Mouse (Mus musculus): Measurements from ENCODE around the gene Vat1l. TPM values are rescaled to one million over a fixed set of nuclear protein-coding genes. Genes with fewer than 3 reads are reported as not detected.

Gene Vat1l
- polyA plus RNA-seq (2014; fragmentation: Nextera tagmentation; extraction: Ambion mirVana): 15.0 and 16.1 TPM in 2 replicates

DNA sequence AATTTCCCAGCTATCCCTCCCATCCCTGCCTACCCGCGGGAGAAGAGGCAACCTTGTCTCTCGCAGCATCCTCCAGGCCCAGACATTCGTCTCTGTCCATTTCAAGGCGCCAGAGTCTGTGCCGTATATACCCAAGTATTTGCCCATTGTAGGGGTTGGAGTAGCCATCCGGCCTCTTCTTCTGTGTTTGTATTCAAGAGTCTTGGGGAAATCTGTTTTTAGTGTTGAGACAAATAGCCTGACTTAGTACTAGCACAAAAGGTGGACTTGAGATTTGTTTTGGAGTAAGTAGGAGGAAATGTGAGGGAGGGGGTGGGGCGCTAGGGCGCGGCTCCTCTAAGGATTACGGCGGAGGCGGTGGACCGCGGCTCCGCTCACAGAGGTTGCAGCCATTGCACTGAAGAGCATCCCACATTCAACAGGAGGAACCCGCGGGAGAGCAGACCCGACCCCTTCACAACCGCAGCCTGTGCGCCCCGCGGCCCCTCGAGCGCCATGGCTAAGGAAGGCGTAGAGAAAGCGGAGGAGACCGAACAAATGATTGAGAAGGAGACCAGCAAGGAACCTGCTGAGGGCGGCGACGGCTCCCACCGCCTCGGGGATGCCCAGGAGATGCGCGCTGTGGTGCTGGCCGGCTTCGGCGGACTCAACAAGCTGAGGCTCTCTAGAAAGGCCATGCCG, at the start of gene Vat1l:
Gene Vat1l (plus strand): TSS at position 392 of the 681 bp plus-strand sequence.
- ATAC-seq (ENCODE audit: low FRiP score) (peak; percentile 89), DNase-seq (ENCODE audit: low spot score, missing footprints) (peak; percentile 97)
- WGBS: under 1% methylated on average over 39 of the region's 39 CpGs
- H3K9ac ChIP-seq (ENCODE audit: low read length): peak within 1 kb of the TSS; percentile 75
- no peaks in the 10 kb centered on the region for H3K9me3 ChIP-seq (ENCODE audit: control insufficient read depth, low read length)
- H3K36me3 ChIP-seq (ENCODE audit: control insufficient read depth, insufficient read depth, low read length): no peaks in the 10 kb centered on the region
- H3K27ac ChIP-seq (ENCODE audit: low read depth, low read length): no peak within 1 kb of the TSS
- no peaks in the 10 kb centered on the region for H3K27me3 ChIP-seq (ENCODE audit: control insufficient read depth, insufficient read depth, low read length)
- H3K4me2 ChIP-seq: peak within 1 kb of the TSS; percentile 93
- peaks cover 24% of the 10 kb centered on the region for H3K4me1 ChIP-seq (ENCODE audit: control insufficient read depth, insufficient read depth, low read length)
- H3K4me3 ChIP-seq (ENCODE audit: low read depth, low read length): peak within 1 kb of the TSS; percentile 68

DNA sequence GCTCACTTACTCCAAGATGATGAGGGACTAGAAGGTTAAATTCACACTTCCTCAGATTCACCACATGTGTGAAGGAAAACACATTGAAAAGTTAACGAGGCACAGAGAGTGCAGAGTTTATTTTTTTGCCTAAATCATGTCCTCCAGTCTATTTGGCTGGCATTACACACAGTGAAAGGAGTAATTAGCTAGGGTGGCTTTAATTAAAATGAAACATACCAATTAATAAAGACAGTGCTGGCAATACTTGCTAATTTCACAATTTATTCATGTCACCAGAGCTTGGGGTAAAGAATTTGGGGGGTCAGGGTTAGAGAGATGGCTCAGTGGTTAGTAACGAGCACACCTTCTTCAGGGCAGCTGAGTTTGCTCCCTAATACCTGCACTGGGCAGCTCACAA, 46.8 kb upstream of the Vat1l start:
- Histone ChIP-seq H3K27ac (ENCODE audit: low read depth, low read length) (no peak overlapping the region), H3K4me2 (no peak overlapping the region), H3K4me1 (ENCODE audit: control insufficient read depth, insufficient read depth, low read length) (no peaks in the 10 kb centered on the region), H3K9ac (ENCODE audit: low read length) (no peak overlapping the region), H3K9me3 (ENCODE audit: control insufficient read depth, low read length) (no peaks in the 10 kb centered on the region), H3K27me3 (ENCODE audit: control insufficient read depth, insufficient read depth, low read length) (no peaks in the 10 kb centered on the region), H3K4me3 (ENCODE audit: low read depth, low read length) (no peak overlapping the region), H3K36me3 (ENCODE audit: control insufficient read depth, insufficient read depth, low read length) (no peaks in the 10 kb centered on the region)
- ATAC-seq (ENCODE audit: low FRiP score): no peak
- DNase-seq (ENCODE audit: low spot score, missing footprints): no peak
- 77% methylated on average over 2 of the region's 2 CpGs for WGBS

DNA sequence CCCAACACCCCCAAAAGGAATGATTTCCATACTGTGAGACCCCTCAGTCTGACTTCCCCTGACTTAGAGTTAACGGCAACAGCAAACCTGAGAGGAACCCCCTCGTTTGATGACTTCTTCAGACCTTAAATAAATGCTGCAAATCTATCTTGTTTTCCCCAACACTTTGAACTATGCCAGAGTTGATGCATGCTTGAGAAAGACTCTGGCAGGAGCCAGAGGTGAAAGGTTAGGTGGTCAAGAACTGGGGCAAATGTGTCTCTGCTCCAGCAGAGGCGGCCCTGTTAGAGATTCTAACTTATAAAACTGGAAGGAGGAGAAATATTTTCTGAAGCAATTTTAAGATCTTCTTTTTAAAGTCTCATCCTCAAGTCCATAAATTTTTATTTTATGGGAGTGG, 45.7 kb upstream of the Vat1l start:
- Histone ChIP-seq H3K9ac (ENCODE audit: low read length) (no peak overlapping the region), H3K27ac (ENCODE audit: low read depth, low read length) (no peak overlapping the region), H3K4me2 (no peak overlapping the region), H3K4me1 (ENCODE audit: control insufficient read depth, insufficient read depth, low read length) (no peaks in the 10 kb centered on the region; the same call in 1 of the 2 replicates), H3K4me3 (ENCODE audit: low read depth, low read length) (no peak overlapping the region), H3K9me3 (ENCODE audit: control insufficient read depth, low read length) (no peaks in the 10 kb centered on the region), H3K36me3 (ENCODE audit: control insufficient read depth, insufficient read depth, low read length) (no peaks in the 10 kb centered on the region), H3K27me3 (ENCODE audit: control insufficient read depth, insufficient read depth, low read length) (no peaks in the 10 kb centered on the region)
- DNase-seq (ENCODE audit: low spot score, missing footprints) (no peak), ATAC-seq (ENCODE audit: low FRiP score) (no peak)
- WGBS: 89% methylated on average over 3 of the region's 3 CpGs

DNA sequence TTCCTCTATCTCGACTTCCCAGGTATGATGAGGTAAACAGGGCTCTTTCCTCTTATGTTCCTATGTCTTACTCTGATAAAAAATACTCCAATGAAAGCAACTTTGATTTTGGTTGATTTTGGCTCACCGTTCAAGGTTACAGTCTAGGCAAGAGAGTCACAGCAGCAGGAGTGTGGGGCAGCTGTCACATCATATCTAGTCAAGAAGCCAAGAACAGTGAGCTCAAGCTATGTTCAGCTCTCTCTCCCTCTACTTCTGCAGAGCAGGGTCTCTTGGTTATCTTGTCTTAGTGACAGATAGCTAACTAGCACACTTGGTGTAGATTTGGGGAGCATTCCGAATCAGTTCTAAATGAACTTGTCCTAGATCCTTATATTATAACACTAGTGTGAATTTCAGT, 41.5 kb upstream of the Vat1l start:
- Histone ChIP-seq H3K9ac (ENCODE audit: low read length) (no peak overlapping the region), H3K4me3 (ENCODE audit: low read depth, low read length) (no peak overlapping the region), H3K27me3 (ENCODE audit: control insufficient read depth, insufficient read depth, low read length) (no peaks in the 10 kb centered on the region), H3K27ac (ENCODE audit: low read depth, low read length) (no peak overlapping the region), H3K4me1 (ENCODE audit: control insufficient read depth, insufficient read depth, low read length) (peaks cover 2% of the 10 kb centered on the region; the same call in 1 of the 2 replicates), H3K9me3 (ENCODE audit: control insufficient read depth, low read length) (no peaks in the 10 kb centered on the region), H3K4me2 (no peak overlapping the region), H3K36me3 (ENCODE audit: control insufficient read depth, insufficient read depth, low read length) (no peaks in the 10 kb centered on the region)
- ATAC-seq (ENCODE audit: low FRiP score) (no peak), DNase-seq (ENCODE audit: low spot score, missing footprints) (no peak)
- 88% methylated on average over 3 of the region's 3 CpGs for WGBS

DNA sequence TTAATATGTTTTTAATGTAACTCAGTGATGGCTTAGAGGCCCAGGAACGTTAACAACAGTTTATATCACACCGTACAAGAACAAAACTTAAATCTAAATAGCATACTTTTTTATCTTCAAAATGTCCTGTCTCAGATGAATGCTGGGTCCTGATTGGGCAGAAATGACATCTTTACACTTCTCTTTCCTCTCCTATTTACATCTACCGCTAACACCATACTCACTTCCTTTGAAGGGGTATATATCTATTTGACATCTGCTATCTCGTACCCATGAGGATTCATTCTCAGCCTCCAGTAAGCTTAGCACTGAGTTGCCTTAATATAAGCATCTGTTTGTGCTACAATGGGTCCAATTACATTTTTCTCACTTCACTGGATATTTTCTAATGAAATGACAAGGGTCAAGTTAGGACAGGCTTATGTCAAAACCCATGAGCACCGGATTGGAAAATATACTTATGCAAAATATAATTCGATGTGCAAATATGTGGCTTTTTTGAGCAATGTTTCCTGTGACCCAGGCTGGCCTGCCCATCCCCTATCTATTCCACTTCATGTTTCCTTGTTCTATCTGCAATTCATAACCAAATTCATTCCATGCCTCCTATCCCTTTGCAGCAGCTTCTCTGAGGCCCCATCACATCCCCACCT, 40.8 kb upstream of the Vat1l start:
- H3K4me1 ChIP-seq (ENCODE audit: control insufficient read depth, insufficient read depth, low read length): peaks cover 2% of the 10 kb centered on the region; the same call in 1 of the 2 replicates
- H3K9ac ChIP-seq (ENCODE audit: low read length): no peak overlapping the region
- 82% methylated on average over 6 of the region's 6 CpGs for WGBS
- no peaks in the 10 kb centered on the region for H3K9me3 ChIP-seq (ENCODE audit: control insufficient read depth, low read length)
- no peaks in the 10 kb centered on the region for H3K27me3 ChIP-seq (ENCODE audit: control insufficient read depth, insufficient read depth, low read length)
- H3K27ac ChIP-seq (ENCODE audit: low read depth, low read length): no peak overlapping the region; the same call in 1 of the 2 replicates
- no peaks in the 10 kb centered on the region for H3K36me3 ChIP-seq (ENCODE audit: control insufficient read depth, insufficient read depth, low read length)
- DNase-seq (ENCODE audit: low spot score, missing footprints) (no peak), ATAC-seq (ENCODE audit: low FRiP score) (no peak)
- H3K4me3 ChIP-seq (ENCODE audit: low read depth, low read length): no peak overlapping the region
- no peak overlapping the region for H3K4me2 ChIP-seq

DNA sequence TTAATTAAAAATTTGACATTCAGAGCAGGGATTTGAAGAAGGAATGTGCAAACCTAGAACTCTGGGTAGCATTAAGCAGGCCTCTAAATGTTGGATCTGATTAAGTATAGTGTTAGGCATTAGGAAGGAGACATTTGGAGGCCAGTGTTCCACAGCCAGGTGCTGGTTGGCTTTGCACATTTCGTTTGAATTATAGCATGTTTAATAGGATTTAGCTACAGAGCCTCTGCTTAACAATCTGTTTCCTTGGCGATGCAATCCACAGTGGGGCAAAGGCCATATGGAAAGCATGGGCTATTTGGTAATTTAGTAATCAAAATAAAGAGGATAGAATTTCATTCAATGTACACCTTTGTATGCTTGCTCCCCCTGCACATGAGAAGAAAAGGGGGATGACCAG, 39.7 kb upstream of the Vat1l start:
- 27% methylated on average over 2 of the region's 2 CpGs for WGBS
- H3K4me2 ChIP-seq: no peak overlapping the region
- no peak overlapping the region for H3K27ac ChIP-seq (ENCODE audit: low read depth, low read length)
- no peak for DNase-seq (ENCODE audit: low spot score, missing footprints)
- no peak overlapping the region for H3K9ac ChIP-seq (ENCODE audit: low read length)
- no peak for ATAC-seq (ENCODE audit: low FRiP score)
- no peaks in the 10 kb centered on the region for H3K36me3 ChIP-seq (ENCODE audit: control insufficient read depth, insufficient read depth, low read length)
- H3K4me3 ChIP-seq (ENCODE audit: low read depth, low read length): no peak overlapping the region
- no peaks in the 10 kb centered on the region for H3K27me3 ChIP-seq (ENCODE audit: control insufficient read depth, insufficient read depth, low read length)
- peaks cover 2% of the 10 kb centered on the region; the same call in 1 of the 2 replicates for H3K4me1 ChIP-seq (ENCODE audit: control insufficient read depth, insufficient read depth, low read length)
- no peaks in the 10 kb centered on the region for H3K9me3 ChIP-seq (ENCODE audit: control insufficient read depth, low read length)

DNA sequence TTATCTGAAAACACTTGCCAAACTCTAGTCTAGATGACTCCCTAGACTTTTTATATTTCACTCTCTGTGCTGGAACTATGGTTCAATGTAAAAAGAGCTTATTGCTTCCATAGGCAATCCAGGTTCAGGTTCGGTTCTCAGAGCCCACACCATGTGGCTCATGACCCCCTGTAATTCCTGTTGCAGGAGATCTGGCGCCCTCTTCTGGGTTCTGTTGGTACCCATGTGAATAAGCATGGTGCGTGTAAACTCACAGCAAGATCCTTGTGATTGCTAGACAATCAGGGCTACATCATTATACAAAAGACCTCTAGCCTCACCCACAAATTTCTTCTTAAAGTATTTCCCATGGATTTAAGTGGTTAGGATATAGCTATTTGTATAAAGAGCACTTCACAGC, 28.7 kb upstream of the Vat1l start:
- no peak overlapping the region for H3K4me3 ChIP-seq (ENCODE audit: low read depth, low read length)
- no peaks in the 10 kb centered on the region for H3K27me3 ChIP-seq (ENCODE audit: control insufficient read depth, insufficient read depth, low read length)
- no peaks in the 10 kb centered on the region for H3K9me3 ChIP-seq (ENCODE audit: control insufficient read depth, low read length)
- no peak overlapping the region for H3K4me2 ChIP-seq
- ATAC-seq (ENCODE audit: low FRiP score) (no peak), DNase-seq (ENCODE audit: low spot score, missing footprints) (no peak)
- no peaks in the 10 kb centered on the region for H3K4me1 ChIP-seq (ENCODE audit: control insufficient read depth, insufficient read depth, low read length)
- H3K27ac ChIP-seq (ENCODE audit: low read depth, low read length): no peak overlapping the region
- H3K9ac ChIP-seq (ENCODE audit: low read length): no peak overlapping the region
- H3K36me3 ChIP-seq (ENCODE audit: control insufficient read depth, insufficient read depth, low read length): no peaks in the 10 kb centered on the region
- 68% methylated on average over 3 of the region's 3 CpGs for WGBS

DNA sequence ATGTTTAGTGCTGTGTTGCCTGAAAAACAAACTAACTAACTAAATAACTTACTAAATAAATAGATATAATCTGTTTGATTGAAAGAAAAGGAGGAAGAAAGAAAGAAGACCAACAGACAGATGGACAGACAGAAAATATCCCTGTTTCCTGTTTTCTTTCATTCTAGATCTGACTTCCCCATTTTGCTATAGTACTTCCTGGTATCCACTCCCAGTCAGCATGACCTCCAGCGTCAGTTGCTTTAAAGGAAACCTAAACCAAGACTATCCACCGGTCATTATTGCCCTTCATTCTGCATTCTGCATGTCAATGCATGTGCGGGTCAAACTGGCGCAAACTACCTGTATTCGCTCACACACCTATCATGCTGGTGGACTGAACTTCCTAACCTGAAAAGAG, 12.1 kb upstream of the Vat1l start:
- Histone ChIP-seq H3K36me3 (ENCODE audit: control insufficient read depth, insufficient read depth, low read length) (no peaks in the 10 kb centered on the region), H3K4me1 (ENCODE audit: control insufficient read depth, insufficient read depth, low read length) (no peaks in the 10 kb centered on the region), H3K9ac (ENCODE audit: low read length) (no peak overlapping the region), H3K9me3 (ENCODE audit: control insufficient read depth, low read length) (no peaks in the 10 kb centered on the region), H3K27ac (ENCODE audit: low read depth, low read length) (no peak overlapping the region), H3K4me3 (ENCODE audit: low read depth, low read length) (no peak overlapping the region), H3K4me2 (no peak overlapping the region), H3K27me3 (ENCODE audit: control insufficient read depth, insufficient read depth, low read length) (no peaks in the 10 kb centered on the region)
- 87% methylated on average over 5 of the region's 5 CpGs for WGBS
- ATAC-seq (ENCODE audit: low FRiP score) (no peak), DNase-seq (ENCODE audit: low spot score, missing footprints) (no peak)

DNA sequence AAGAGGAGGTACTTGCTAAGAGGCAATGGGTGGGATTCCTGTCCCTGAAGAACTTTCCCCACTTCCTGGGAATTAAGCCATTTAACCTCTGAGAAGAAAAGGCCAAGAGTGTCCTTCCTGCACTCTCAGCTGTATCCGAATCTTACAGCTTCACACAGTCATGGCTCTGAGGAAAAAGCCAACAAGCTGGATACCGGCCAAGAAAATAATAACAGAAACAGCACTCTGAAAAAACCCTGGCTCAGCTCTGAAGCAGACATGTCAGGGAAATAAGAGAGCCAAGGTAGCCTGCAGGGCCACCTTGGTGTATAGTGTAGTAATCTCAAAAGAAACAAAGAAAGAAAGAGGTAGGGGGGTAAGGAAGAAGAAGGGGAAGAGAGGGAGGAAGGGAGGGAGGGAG, 6.4 kb upstream of the Vat1l start:
- no peak for DNase-seq (ENCODE audit: low spot score, missing footprints)
- H3K27me3 ChIP-seq (ENCODE audit: control insufficient read depth, insufficient read depth, low read length): no peaks in the 10 kb centered on the region
- H3K4me3 ChIP-seq (ENCODE audit: low read depth, low read length): no peak overlapping the region
- H3K27ac ChIP-seq (ENCODE audit: low read depth, low read length): no peak overlapping the region
- no peaks in the 10 kb centered on the region for H3K36me3 ChIP-seq (ENCODE audit: control insufficient read depth, insufficient read depth, low read length)
- no peak overlapping the region for H3K4me2 ChIP-seq
- WGBS: 78% methylated on average over 2 of the region's 2 CpGs
- no peaks in the 10 kb centered on the region for H3K9me3 ChIP-seq (ENCODE audit: control insufficient read depth, low read length)
- H3K9ac ChIP-seq (ENCODE audit: low read length): no peak overlapping the region
- peaks cover 6% of the 10 kb centered on the region for H3K4me1 ChIP-seq (ENCODE audit: control insufficient read depth, insufficient read depth, low read length)
- ATAC-seq (ENCODE audit: low FRiP score): no peak

Measured in midbrain, embryonic 11.5 days (tissue).